Mouse (Mus musculus): Measurements from ENCODE around the gene Trim44. TPM values are rescaled to one million over a fixed set of nuclear protein-coding genes. Genes with fewer than 3 reads are reported as not detected.

The Trim44 gene
- polyA plus RNA-seq, 1 experiment from 2014 or later: 56.2 TPM

GRCm38 (mm10) chr2:102401352-102401692, 6.3 kb downstream of the Trim44 start:
- Histone ChIP-seq H3K27ac (replicated peaks) (peak overlapping the region; percentile 97), H3K9ac (replicated peaks) (peak overlapping the region; percentile 79), H3K27me3 (replicated peaks) (no peaks in the 10 kb centered on the region), H3K4me3 (replicated peaks) (peak overlapping the region; percentile 89), H3K9me3 (replicated peaks) (no peaks in the 10 kb centered on the region), H3K4me1 (peaks cover 30% of the 10 kb centered on the region), H3K36me3 (no peaks in the 10 kb centered on the region), H3K4me2 (peak overlapping the region; percentile 83)
- WGBS: 14% methylated on average over 6 of the region's 6 CpGs
- no peak for ATAC-seq (ENCODE audit: low FRiP score)

DNA sequence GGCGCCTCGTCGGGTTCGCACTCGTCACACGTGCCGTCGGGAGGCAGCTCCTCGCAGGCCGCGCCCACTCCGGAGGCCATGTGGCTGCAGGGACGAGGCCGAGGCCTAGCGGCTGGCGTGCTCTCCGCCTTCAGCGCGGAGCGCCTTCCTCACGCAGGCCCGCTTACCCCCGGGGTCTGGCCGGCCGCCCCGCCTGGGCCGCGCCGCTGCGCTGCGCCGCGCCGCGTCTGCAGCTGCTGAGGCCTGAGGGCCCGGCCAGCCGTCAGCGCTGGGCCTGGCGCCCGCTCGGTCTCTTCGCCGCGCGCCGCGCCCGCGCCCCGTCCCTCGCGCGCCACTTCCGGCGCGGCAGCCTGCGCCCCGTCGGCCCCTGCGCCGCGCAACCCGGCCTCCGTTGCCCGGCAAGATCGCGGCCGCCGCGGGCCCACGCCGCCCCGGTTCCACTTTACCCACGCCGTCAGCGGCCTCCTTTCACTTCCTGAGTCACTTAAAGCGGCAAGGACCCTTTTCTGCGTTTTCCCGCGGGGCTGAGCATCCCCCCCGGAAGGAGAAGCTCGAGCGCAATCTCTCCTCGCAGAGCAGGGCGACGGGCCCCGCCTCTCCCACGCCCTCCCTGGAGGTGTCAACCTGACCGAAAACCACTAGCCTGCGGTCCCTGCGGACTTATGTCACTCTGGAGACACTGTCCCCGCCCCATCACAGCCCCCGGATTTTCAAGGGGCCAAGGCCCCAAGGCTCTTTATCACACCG, 6.8 kb downstream of the Trim44 start:
- Histone ChIP-seq H3K36me3 (no peaks in the 10 kb centered on the region), H3K27ac (replicated peaks) (peak overlapping the region; percentile 97), H3K27me3 (replicated peaks) (no peaks in the 10 kb centered on the region), H3K9me3 (replicated peaks) (no peaks in the 10 kb centered on the region), H3K9ac (replicated peaks) (peak overlapping the region; percentile 79), H3K4me1 (peaks cover 31% of the 10 kb centered on the region), H3K4me3 (replicated peaks) (peak overlapping the region; percentile 89), H3K4me2 (peak overlapping the region; percentile 83)
- ATAC-seq (ENCODE audit: low FRiP score): peak; percentile 95
- WGBS: under 1% methylated on average over 94 of the region's 94 CpGs

DNA sequence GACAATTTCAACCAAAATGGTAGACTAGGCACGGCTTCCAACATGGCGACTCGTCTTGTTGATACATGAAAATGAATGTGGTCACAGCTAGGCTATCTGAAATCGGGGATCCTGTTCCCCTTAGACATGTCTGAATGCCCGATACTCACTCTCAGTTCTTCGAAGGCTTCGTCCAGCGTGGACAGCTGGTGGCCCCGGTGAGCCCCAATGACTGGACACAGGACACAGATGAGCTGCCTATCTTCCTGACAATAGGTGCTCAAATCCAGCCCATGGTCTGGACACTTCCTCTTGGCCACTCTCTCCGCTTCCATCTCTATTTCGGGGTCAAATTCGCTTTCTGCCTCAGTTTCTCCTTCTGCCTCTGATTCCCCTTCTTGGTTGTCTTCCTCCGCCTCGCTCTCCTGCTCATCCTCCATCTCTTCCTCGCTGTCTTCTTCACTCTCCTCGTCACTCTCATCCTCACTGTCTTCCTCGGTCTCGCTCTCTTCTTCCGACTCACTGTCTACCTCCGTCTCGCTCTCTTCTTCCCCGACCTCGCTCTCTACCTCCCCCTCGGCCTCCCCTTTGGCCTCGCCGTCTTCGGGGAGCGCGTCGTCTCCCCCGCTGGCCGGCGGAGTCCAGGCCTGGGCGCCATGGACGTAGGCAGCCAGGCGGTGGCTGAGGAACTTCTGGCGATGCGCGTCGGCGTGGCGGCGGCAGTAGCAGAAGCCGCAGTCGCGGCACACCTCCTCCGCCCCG, 7.6 kb downstream of the Trim44 start:
- Histone ChIP-seq H3K4me2 (peak overlapping the region; percentile 83), H3K9ac (replicated peaks) (peak overlapping the region; percentile 79), H3K4me1 (peaks cover 31% of the 10 kb centered on the region), H3K36me3 (no peaks in the 10 kb centered on the region), H3K4me3 (replicated peaks) (peak overlapping the region; percentile 89), H3K27me3 (replicated peaks) (no peaks in the 10 kb centered on the region), H3K27ac (replicated peaks) (peak overlapping the region; percentile 97), H3K9me3 (replicated peaks) (no peaks in the 10 kb centered on the region)
- WGBS: 39% methylated on average over 48 of the region's 48 CpGs
- no peak; the same call in 1 of the 2 replicates for ATAC-seq (ENCODE audit: low FRiP score)

DNA sequence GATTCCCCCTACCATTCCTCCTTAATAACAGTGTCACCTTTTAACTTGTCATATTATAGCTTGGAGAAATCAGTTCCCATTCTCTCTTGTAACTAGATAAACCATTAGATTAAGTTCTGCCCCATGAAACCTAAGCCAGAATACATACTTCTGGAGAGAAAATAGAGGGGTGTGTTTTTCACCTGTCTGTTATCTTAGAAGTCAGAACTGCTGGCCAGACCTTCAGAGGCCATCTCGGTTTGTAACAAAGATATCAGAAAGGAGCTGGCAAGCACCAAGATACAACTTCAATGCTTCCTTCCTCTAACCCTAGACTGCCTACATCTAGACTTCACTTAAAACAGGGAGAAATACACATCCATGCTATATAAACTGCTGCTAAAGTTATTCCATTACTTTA, 11.1 kb downstream of the Trim44 start:
- H3K27me3 ChIP-seq (replicated peaks): no peaks in the 10 kb centered on the region
- no peaks in the 10 kb centered on the region for H3K9me3 ChIP-seq (replicated peaks)
- H3K4me1 ChIP-seq: peaks cover 30% of the 10 kb centered on the region
- H3K4me2 ChIP-seq: no peak overlapping the region
- no peaks in the 10 kb centered on the region for H3K36me3 ChIP-seq
- no peak for ATAC-seq (ENCODE audit: low FRiP score)
- H3K27ac ChIP-seq (replicated peaks): no peak overlapping the region
- H3K9ac ChIP-seq (replicated peaks): no peak overlapping the region
- no peak overlapping the region for H3K4me3 ChIP-seq (replicated peaks)
- 91% methylated on average over 1 of the region's 1 CpGs for WGBS

DNA sequence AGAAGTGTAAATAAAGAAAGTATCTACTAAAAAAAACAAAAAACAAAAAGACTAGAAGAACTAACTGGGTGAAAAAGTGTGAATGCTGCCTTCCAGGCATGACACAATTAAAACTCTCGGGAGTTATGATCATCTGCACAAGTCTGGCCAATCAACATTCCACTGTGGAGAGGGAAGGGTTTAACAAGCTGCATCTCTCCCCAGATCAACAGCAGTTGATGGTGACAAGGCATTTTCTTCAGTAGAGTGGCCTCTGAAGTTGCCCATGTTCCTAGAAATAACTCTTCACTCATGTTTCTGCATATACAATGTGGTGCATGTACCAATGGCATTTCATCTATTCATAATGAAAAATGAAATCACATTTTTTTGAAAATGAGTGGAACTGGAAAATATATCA, 14.2 kb downstream of the Trim44 start:
- no peak for ATAC-seq (ENCODE audit: low FRiP score)
- no peak overlapping the region for H3K27ac ChIP-seq (replicated peaks)
- WGBS: 95% methylated on average over 1 of the region's 1 CpGs
- H3K9ac ChIP-seq (replicated peaks): no peak overlapping the region
- H3K9me3 ChIP-seq (replicated peaks): no peaks in the 10 kb centered on the region
- no peaks in the 10 kb centered on the region for H3K36me3 ChIP-seq
- H3K4me1 ChIP-seq: peaks cover 17% of the 10 kb centered on the region
- H3K4me3 ChIP-seq (replicated peaks): no peak overlapping the region
- H3K4me2 ChIP-seq: no peak overlapping the region
- H3K27me3 ChIP-seq (replicated peaks): no peaks in the 10 kb centered on the region

- ATAC-seq (ENCODE audit: low FRiP score): no peak
- H3K27me3 ChIP-seq (replicated peaks): no peaks in the 10 kb centered on the region
- H3K9ac ChIP-seq (replicated peaks): no peak overlapping the region
- H3K4me1 ChIP-seq: peaks cover 19% of the 10 kb centered on the region
- no peak overlapping the region for H3K4me3 ChIP-seq (replicated peaks)
- H3K4me2 ChIP-seq: no peak overlapping the region
- no peak overlapping the region for H3K27ac ChIP-seq (replicated peaks)
- H3K9me3 ChIP-seq (replicated peaks): no peaks in the 10 kb centered on the region
- no peaks in the 10 kb centered on the region for H3K36me3 ChIP-seq
Observed at GRCm38 (mm10) chr2:102385328-102385902, 22.2 kb downstream of the Trim44 start.

DNA sequence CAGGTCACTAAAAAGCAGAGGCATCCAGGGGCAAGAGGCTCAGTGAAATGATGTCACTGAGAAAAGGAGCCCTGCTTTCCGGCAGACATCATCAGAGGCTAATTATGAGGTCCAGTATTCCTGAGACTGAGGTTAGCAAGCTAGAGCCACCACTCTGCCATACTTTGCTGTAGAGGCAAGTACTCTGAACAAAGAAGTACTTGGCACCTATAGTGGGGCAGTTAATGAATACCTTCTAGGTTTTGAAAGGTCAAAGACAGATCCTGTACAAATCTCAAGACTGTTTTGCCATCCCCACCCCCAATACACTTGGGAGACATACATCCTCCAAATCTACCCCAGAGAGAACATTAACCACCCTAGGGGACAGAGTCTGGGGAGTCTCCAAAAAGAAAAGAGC, 23.1 kb downstream of the Trim44 start:
- Histone ChIP-seq H3K27ac (replicated peaks) (no peak overlapping the region), H3K4me2 (no peak overlapping the region), H3K4me3 (replicated peaks) (no peak overlapping the region), H3K9me3 (replicated peaks) (no peaks in the 10 kb centered on the region), H3K36me3 (no peaks in the 10 kb centered on the region), H3K27me3 (replicated peaks) (no peaks in the 10 kb centered on the region), H3K9ac (replicated peaks) (no peak overlapping the region), H3K4me1 (peaks cover 19% of the 10 kb centered on the region)
- 66% methylated on average over 1 of the region's 1 CpGs for WGBS
- no peak for ATAC-seq (ENCODE audit: low FRiP score)

DNA sequence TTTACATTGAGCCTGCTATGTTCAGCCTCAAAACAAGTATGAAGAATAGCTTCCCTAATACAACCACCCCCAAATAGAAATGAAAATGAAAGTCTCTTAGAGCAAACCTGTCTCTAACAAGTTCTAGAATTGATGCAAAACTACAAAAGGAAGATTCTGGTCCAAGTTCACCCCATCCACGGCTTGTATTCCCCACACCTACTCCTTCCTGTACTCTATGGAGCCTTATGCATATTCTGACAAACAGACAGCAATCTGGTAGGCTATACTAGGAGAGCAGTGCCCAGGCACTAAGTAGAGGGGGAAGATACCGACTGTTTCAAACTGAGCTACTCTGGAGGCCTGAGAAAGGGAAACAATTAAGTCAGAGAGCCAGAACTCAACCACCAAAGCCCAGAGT, 23.6 kb downstream of the Trim44 start:
- H3K9me3 ChIP-seq (replicated peaks): no peaks in the 10 kb centered on the region
- 42% methylated on average over 2 of the region's 2 CpGs for WGBS
- H3K27ac ChIP-seq (replicated peaks): no peak overlapping the region
- H3K9ac ChIP-seq (replicated peaks): no peak overlapping the region
- no peak for ATAC-seq (ENCODE audit: low FRiP score)
- H3K4me2 ChIP-seq: no peak overlapping the region
- H3K36me3 ChIP-seq: no peaks in the 10 kb centered on the region
- H3K4me1 ChIP-seq: peaks cover 19% of the 10 kb centered on the region
- no peak overlapping the region for H3K4me3 ChIP-seq (replicated peaks)
- no peaks in the 10 kb centered on the region for H3K27me3 ChIP-seq (replicated peaks)

GRCm38 (mm10) chr2:102383069-102383834, 24.4 kb downstream of the Trim44 start:
- H3K27ac ChIP-seq (replicated peaks): peak overlapping the region; percentile 51
- WGBS: 62% methylated on average over 3 of the region's 3 CpGs
- H3K9ac ChIP-seq (replicated peaks): no peak overlapping the region
- no peak overlapping the region for H3K4me3 ChIP-seq (replicated peaks)
- H3K4me2 ChIP-seq: no peak overlapping the region
- no peaks in the 10 kb centered on the region for H3K27me3 ChIP-seq (replicated peaks)
- H3K9me3 ChIP-seq (replicated peaks): no peaks in the 10 kb centered on the region
- no peaks in the 10 kb centered on the region for H3K36me3 ChIP-seq
- ATAC-seq (ENCODE audit: low FRiP score): no peak
- peaks cover 19% of the 10 kb centered on the region for H3K4me1 ChIP-seq

GRCm38 (mm10) chr2:102382519-102382918, 25.1 kb downstream of the Trim44 start:
- no peaks in the 10 kb centered on the region for H3K9me3 ChIP-seq (replicated peaks)
- peaks cover 19% of the 10 kb centered on the region for H3K4me1 ChIP-seq
- no peak overlapping the region for H3K27ac ChIP-seq (replicated peaks)
- no peak overlapping the region for H3K4me2 ChIP-seq
- H3K36me3 ChIP-seq: no peaks in the 10 kb centered on the region
- WGBS: 73% methylated on average over 3 of the region's 3 CpGs
- no peak overlapping the region for H3K4me3 ChIP-seq (replicated peaks)
- H3K9ac ChIP-seq (replicated peaks): no peak overlapping the region
- no peaks in the 10 kb centered on the region for H3K27me3 ChIP-seq (replicated peaks)
- no peak for ATAC-seq (ENCODE audit: low FRiP score)

DNA sequence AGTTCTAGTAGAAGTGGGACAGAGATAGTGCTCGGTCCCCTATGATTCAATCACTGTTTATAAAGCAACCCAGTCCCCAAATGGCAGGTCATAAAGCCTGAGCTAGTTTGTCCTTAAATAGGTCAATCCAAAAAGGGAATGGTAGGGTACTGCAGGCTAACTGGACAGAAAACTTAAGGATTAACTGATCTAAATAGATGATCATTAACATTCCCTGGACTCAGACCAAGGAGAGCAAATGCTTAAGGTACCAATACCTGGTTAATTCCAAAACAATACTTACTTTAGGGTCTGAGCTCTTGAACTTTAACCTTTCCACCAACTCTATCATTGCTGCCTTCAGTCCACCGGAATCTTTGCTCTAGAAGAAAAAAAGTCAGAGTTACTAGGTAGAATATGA, 27.0 kb downstream of the Trim44 start:
- Histone ChIP-seq H3K36me3 (peaks cover 4% of the 10 kb centered on the region; the same call in 1 of the 2 replicates), H3K9me3 (replicated peaks) (no peaks in the 10 kb centered on the region), H3K27me3 (replicated peaks) (no peaks in the 10 kb centered on the region), H3K4me2 (no peak overlapping the region), H3K27ac (replicated peaks) (no peak overlapping the region), H3K4me3 (replicated peaks) (no peak overlapping the region), H3K4me1 (peaks cover 19% of the 10 kb centered on the region), H3K9ac (replicated peaks) (no peak overlapping the region)
- no peak for ATAC-seq (ENCODE audit: low FRiP score)
- 82% methylated on average over 2 of the region's 2 CpGs for WGBS

All from neural tube, embryonic 15.5 days (tissue).